Mouse (Mus musculus) brain, embryonic 14.5 days (tissue): ENCODE measurements around the gene Slc35f6. TPM values are rescaled to one million over a fixed set of nuclear protein-coding genes. Genes with fewer than 3 reads are reported as not detected.

ENCODE experiments used
- DNase-seq: peaks from one replicate; pipeline ENCODE4 v3.0.0-alpha.2; 2011; ENCODE audit warnings: low read depth
- CTCF ChIP-seq: fragments of 200-500 bp; IDR thresholded peaks from 2 replicates; pipeline ENCODE4 v1.5.1; 2012; ENCODE audit warnings: inconsistent platforms, mild to moderate bottlenecking, moderate library complexity, borderline replicate concordance; ENCODE audit not compliant: insufficient read depth, insufficient read length; ENCODE audit errors: extremely low read depth
- POLR2A ChIP-seq: fragments of 200-500 bp; IDR thresholded peaks from 2 replicates; pipeline ENCODE4 v1.6.1; 2012; ENCODE audit warnings: mild to moderate bottlenecking, inconsistent platforms, borderline replicate concordance; ENCODE audit not compliant: poor library complexity, insufficient read depth, insufficient read length, severe bottlenecking; ENCODE audit errors: extremely low read depth
- polyA plus RNA-seq: library from polyadenylated mRNA; depleted of rRNA; stranded (reverse); fragments of >200 nt; gene quantifications from 2 replicates; pipeline ENCODE4 v1.2.3, GENCODE M21; 2012

The Slc35f6 gene
- polyA plus RNA-seq, 1 experiment: 44.4 TPM

GRCm38 (mm10) chr5:30646036-30646435, 1.7 kb upstream of the Slc35f6 start:
- TF ChIP-seq CTCF (no peak), POLR2A (no peak)
- DNase-seq: no peak

GRCm38 (mm10) chr5:30647396-30647795, 337 bp upstream of the Slc35f6 start:
- DNase-seq: no peak
- TF ChIP-seq POLR2A: no peak
- TF ChIP-seq CTCF: no peak

- no peak for TF ChIP-seq POLR2A
- TF ChIP-seq CTCF: no peak
- no peak for DNase-seq
Observed at GRCm38 (mm10) chr5:30649558-30649957, 1.8 kb downstream of the Slc35f6 start.

- TF ChIP-seq POLR2A: no peak
- no peak for TF ChIP-seq CTCF
- DNase-seq: no peak
Observed at GRCm38 (mm10) chr5:30650756-30651155, 3.0 kb downstream of the Slc35f6 start.

- TF ChIP-seq CTCF: no peak
- no peak for TF ChIP-seq POLR2A
- DNase-seq: no peak
Observed at GRCm38 (mm10) chr5:30651554-30651953, 3.8 kb downstream of the Slc35f6 start.

- DNase-seq: no peak
- TF ChIP-seq CTCF (no peak), POLR2A (no peak)
Observed at GRCm38 (mm10) chr5:30653246-30653645, 5.5 kb downstream of the Slc35f6 start.

GRCm38 (mm10) chr5:30655042-30655441, 7.3 kb downstream of the Slc35f6 start:
- DNase-seq: no peak
- TF ChIP-seq CTCF (no peak), POLR2A (no peak)

- TF ChIP-seq POLR2A: no peak
- TF ChIP-seq CTCF: no peak
- DNase-seq: no peak
Observed at GRCm38 (mm10) chr5:30655526-30656195, 7.9 kb downstream of the Slc35f6 start.

- DNase-seq: no peak
- TF ChIP-seq CTCF: no peak
Observed at GRCm38 (mm10) chr5:30659042-30659441, 11.3 kb downstream of the Slc35f6 start.

- TF ChIP-seq POLR2A (no peak), CTCF (no peak)
- no peak for DNase-seq
Observed at GRCm38 (mm10) chr5:30660278-30660677, 12.5 kb downstream of the Slc35f6 start.

- TF ChIP-seq POLR2A: no peak
- no peak for TF ChIP-seq CTCF
Observed at GRCm38 (mm10) chr5:30660813-30661212, 13.1 kb downstream of the Slc35f6 start.

GRCm38 (mm10) chr5:30665360-30665759, 17.6 kb downstream of the Slc35f6 start:
- no peak for DNase-seq
- TF ChIP-seq CTCF (no peak), POLR2A (no peak)

More at GRCm38 (mm10) chr5:30660813-30661212, 13.1 kb downstream of the Slc35f6 start:
- DNase-seq: no peak

GRCm38 (mm10) chr5:30665968-30666367, 18.2 kb downstream of the Slc35f6 start:
- no peak for DNase-seq
- TF ChIP-seq CTCF: no peak
- TF ChIP-seq POLR2A: no peak
